Mouse (Mus musculus): ENCODE data around the gene C1qtnf6. TPM values are rescaled to one million over a fixed set of nuclear protein-coding genes. Genes with fewer than 3 reads are reported as not detected.

The C1qtnf6 gene
- polyA plus RNA-seq, 1 experiment from 2014 or later: 7.3 TPM

GRCm38 (mm10) chr15:78547415-78548335 is 16.5 kb upstream of the C1qtnf6 start:
- Histone ChIP-seq H3K36me3 (ENCODE audit: control insufficient read depth, insufficient read depth, low read length) (no peaks in the 10 kb centered on the region), H3K27me3 (ENCODE audit: control insufficient read depth, insufficient read depth, low read length) (no peaks in the 10 kb centered on the region), H3K27ac (replicated peaks; ENCODE audit: low read depth, low read length) (no peak overlapping the region), H3K9me3 (ENCODE audit: control insufficient read depth, low read length) (peaks cover 4% of the 10 kb centered on the region; the same call in 1 of the 2 replicates), H3K9ac (replicated peaks; ENCODE audit: low read length) (no peak overlapping the region), H3K4me2 (ENCODE audit: low read length) (no peak overlapping the region), H3K4me3 (replicated peaks; ENCODE audit: low read depth, low read length) (no peak overlapping the region), H3K4me1 (ENCODE audit: control insufficient read depth, insufficient read depth, low read length) (peaks cover 8% of the 10 kb centered on the region)
- 50% methylated on average over 5 of the region's 5 CpGs for WGBS
- DNase-seq (no peak), ATAC-seq (ENCODE audit: low FRiP score, low TSS enrichment) (no peak)

- WGBS: 90% methylated on average over 4 of the region's 4 CpGs
Observed at GRCm38 (mm10) chr15:78546060-78546459, 14.8 kb upstream of the C1qtnf6 start.

GRCm38 (mm10) chr15:78544561-78545001 is 13.4 kb upstream of the C1qtnf6 start, which contains the start of gene Sstr3:
Sstr3 (minus strand) TSS chr15:78544685.
- DNase-seq (no peak), ATAC-seq (ENCODE audit: low FRiP score, low TSS enrichment) (no peak)
- no peaks in the 10 kb centered on the region for H3K9me3 ChIP-seq (ENCODE audit: control insufficient read depth, low read length)
- H3K36me3 ChIP-seq (ENCODE audit: control insufficient read depth, insufficient read depth, low read length): no peaks in the 10 kb centered on the region
- no peak within 1 kb of the TSS for H3K4me3 ChIP-seq (replicated peaks; ENCODE audit: low read depth, low read length)
- peaks cover 8% of the 10 kb centered on the region for H3K4me1 ChIP-seq (ENCODE audit: control insufficient read depth, insufficient read depth, low read length)
- H3K27ac ChIP-seq (replicated peaks; ENCODE audit: low read depth, low read length): no peak within 1 kb of the TSS
- H3K27me3 ChIP-seq (ENCODE audit: control insufficient read depth, insufficient read depth, low read length): no peaks in the 10 kb centered on the region
- H3K9ac ChIP-seq (replicated peaks; ENCODE audit: low read length): peak within 1 kb of the TSS; percentile 35; the same call in 1 of the 2 replicates
- peak within 1 kb of the TSS; percentile 33 for H3K4me2 ChIP-seq (ENCODE audit: low read length)
- 11% methylated on average over 14 of the region's 14 CpGs for WGBS

More at GRCm38 (mm10) chr15:78546060-78546459, 14.8 kb upstream of the C1qtnf6 start:
- H3K27me3 ChIP-seq (ENCODE audit: control insufficient read depth, insufficient read depth, low read length): no peaks in the 10 kb centered on the region
- peaks cover 8% of the 10 kb centered on the region for H3K4me1 ChIP-seq (ENCODE audit: control insufficient read depth, insufficient read depth, low read length)
- no peak overlapping the region for H3K9ac ChIP-seq (replicated peaks; ENCODE audit: low read length)
- DNase-seq: no peak
- no peak overlapping the region for H3K4me3 ChIP-seq (replicated peaks; ENCODE audit: low read depth, low read length)
- H3K9me3 ChIP-seq (ENCODE audit: control insufficient read depth, low read length): peaks cover 4% of the 10 kb centered on the region; the same call in 1 of the 2 replicates
- no peak overlapping the region for H3K27ac ChIP-seq (replicated peaks; ENCODE audit: low read depth, low read length)
- H3K36me3 ChIP-seq (ENCODE audit: control insufficient read depth, insufficient read depth, low read length): no peaks in the 10 kb centered on the region
- no peak for ATAC-seq (ENCODE audit: low FRiP score, low TSS enrichment)
- H3K4me2 ChIP-seq (ENCODE audit: low read length): no peak overlapping the region

GRCm38 (mm10) chr15:78544041-78544440 is 12.8 kb upstream of the C1qtnf6 start:
- Histone ChIP-seq H3K27ac (replicated peaks; ENCODE audit: low read depth, low read length) (no peak overlapping the region), H3K36me3 (ENCODE audit: control insufficient read depth, insufficient read depth, low read length) (no peaks in the 10 kb centered on the region), H3K4me1 (ENCODE audit: control insufficient read depth, insufficient read depth, low read length) (peaks cover 8% of the 10 kb centered on the region), H3K27me3 (ENCODE audit: control insufficient read depth, insufficient read depth, low read length) (no peaks in the 10 kb centered on the region), H3K9me3 (ENCODE audit: control insufficient read depth, low read length) (no peaks in the 10 kb centered on the region), H3K9ac (replicated peaks; ENCODE audit: low read length) (peak overlapping the region; percentile 35; the same call in 1 of the 2 replicates), H3K4me2 (ENCODE audit: low read length) (no peak overlapping the region), H3K4me3 (replicated peaks; ENCODE audit: low read depth, low read length) (no peak overlapping the region)
- ATAC-seq (ENCODE audit: low FRiP score, low TSS enrichment): 0 out of 2 replicates have a peak, but pooled peaks have one; percentile 31
- 81% methylated on average over 15 of the region's 15 CpGs for WGBS
- no peak for DNase-seq

GRCm38 (mm10) chr15:78542767-78543303 is 11.6 kb upstream of the C1qtnf6 start:
- H3K4me2 ChIP-seq (ENCODE audit: low read length): no peak overlapping the region

GRCm38 (mm10) chr15:78542098-78542766 is 11.0 kb upstream of the C1qtnf6 start:
- H3K4me3 ChIP-seq (replicated peaks; ENCODE audit: low read depth, low read length): no peak overlapping the region
- H3K4me2 ChIP-seq (ENCODE audit: low read length): no peak overlapping the region
- peaks cover 8% of the 10 kb centered on the region for H3K4me1 ChIP-seq (ENCODE audit: control insufficient read depth, insufficient read depth, low read length)
- H3K27me3 ChIP-seq (ENCODE audit: control insufficient read depth, insufficient read depth, low read length): no peaks in the 10 kb centered on the region
- ATAC-seq (ENCODE audit: low FRiP score, low TSS enrichment): no peak
- no peak overlapping the region for H3K27ac ChIP-seq (replicated peaks; ENCODE audit: low read depth, low read length)
- WGBS: 80% methylated on average over 3 of the region's 3 CpGs
- no peak overlapping the region for H3K9ac ChIP-seq (replicated peaks; ENCODE audit: low read length)
- DNase-seq: no peak
- H3K9me3 ChIP-seq (ENCODE audit: control insufficient read depth, low read length): no peaks in the 10 kb centered on the region
- H3K36me3 ChIP-seq (ENCODE audit: control insufficient read depth, insufficient read depth, low read length): no peaks in the 10 kb centered on the region

More at GRCm38 (mm10) chr15:78542767-78543303, 11.6 kb upstream of the C1qtnf6 start:
- H3K4me3 ChIP-seq (replicated peaks; ENCODE audit: low read depth, low read length): no peak overlapping the region
- no peaks in the 10 kb centered on the region for H3K36me3 ChIP-seq (ENCODE audit: control insufficient read depth, insufficient read depth, low read length)
- peaks cover 8% of the 10 kb centered on the region for H3K4me1 ChIP-seq (ENCODE audit: control insufficient read depth, insufficient read depth, low read length)
- DNase-seq: no peak
- no peak for ATAC-seq (ENCODE audit: low FRiP score, low TSS enrichment)
- H3K9me3 ChIP-seq (ENCODE audit: control insufficient read depth, low read length): no peaks in the 10 kb centered on the region
- no peaks in the 10 kb centered on the region for H3K27me3 ChIP-seq (ENCODE audit: control insufficient read depth, insufficient read depth, low read length)
- no peak overlapping the region for H3K9ac ChIP-seq (replicated peaks; ENCODE audit: low read length)
- no peak overlapping the region for H3K27ac ChIP-seq (replicated peaks; ENCODE audit: low read depth, low read length)
- WGBS: 69% methylated on average over 7 of the region's 7 CpGs

- DNase-seq (peak; percentile 52), ATAC-seq (ENCODE audit: low FRiP score, low TSS enrichment) (no peak)
- H3K36me3 ChIP-seq (ENCODE audit: control insufficient read depth, insufficient read depth, low read length): no peaks in the 10 kb centered on the region
- peaks cover 8% of the 10 kb centered on the region for H3K4me1 ChIP-seq (ENCODE audit: control insufficient read depth, insufficient read depth, low read length)
- no peak overlapping the region for H3K9ac ChIP-seq (replicated peaks; ENCODE audit: low read length)
- no peak overlapping the region for H3K4me2 ChIP-seq (ENCODE audit: low read length)
- 70% methylated on average over 3 of the region's 3 CpGs for WGBS
- H3K9me3 ChIP-seq (ENCODE audit: control insufficient read depth, low read length): no peaks in the 10 kb centered on the region
- no peak overlapping the region for H3K4me3 ChIP-seq (replicated peaks; ENCODE audit: low read depth, low read length)
- no peak overlapping the region for H3K27ac ChIP-seq (replicated peaks; ENCODE audit: low read depth, low read length)
- no peaks in the 10 kb centered on the region for H3K27me3 ChIP-seq (ENCODE audit: control insufficient read depth, insufficient read depth, low read length)
Observed at GRCm38 (mm10) chr15:78541606-78542005, 10.4 kb upstream of the C1qtnf6 start.

- 81% methylated on average over 3 of the region's 3 CpGs for WGBS
- Histone ChIP-seq H3K4me2 (ENCODE audit: low read length) (no peak overlapping the region), H3K27me3 (ENCODE audit: control insufficient read depth, insufficient read depth, low read length) (no peaks in the 10 kb centered on the region), H3K9me3 (ENCODE audit: control insufficient read depth, low read length) (no peaks in the 10 kb centered on the region), H3K4me1 (ENCODE audit: control insufficient read depth, insufficient read depth, low read length) (peaks cover 10% of the 10 kb centered on the region), H3K36me3 (ENCODE audit: control insufficient read depth, insufficient read depth, low read length) (no peaks in the 10 kb centered on the region), H3K9ac (replicated peaks; ENCODE audit: low read length) (no peak overlapping the region), H3K27ac (replicated peaks; ENCODE audit: low read depth, low read length) (no peak overlapping the region), H3K4me3 (replicated peaks; ENCODE audit: low read depth, low read length) (no peak overlapping the region)
- no peak for ATAC-seq (ENCODE audit: low FRiP score, low TSS enrichment)
- no peak for DNase-seq
Observed at GRCm38 (mm10) chr15:78541036-78541435, 9.8 kb upstream of the C1qtnf6 start.

Measured in midbrain, embryonic 14.5 days (tissue).